Mouse (Mus musculus) thymus, postnatal 25 days (tissue): Measurements from ENCODE around the gene Kcna5.

ENCODE experiments used
- DNase-seq: peaks from one replicate; pipeline ENCODE4 v3.0.0; 2022

The Kcna5 gene

DNA sequence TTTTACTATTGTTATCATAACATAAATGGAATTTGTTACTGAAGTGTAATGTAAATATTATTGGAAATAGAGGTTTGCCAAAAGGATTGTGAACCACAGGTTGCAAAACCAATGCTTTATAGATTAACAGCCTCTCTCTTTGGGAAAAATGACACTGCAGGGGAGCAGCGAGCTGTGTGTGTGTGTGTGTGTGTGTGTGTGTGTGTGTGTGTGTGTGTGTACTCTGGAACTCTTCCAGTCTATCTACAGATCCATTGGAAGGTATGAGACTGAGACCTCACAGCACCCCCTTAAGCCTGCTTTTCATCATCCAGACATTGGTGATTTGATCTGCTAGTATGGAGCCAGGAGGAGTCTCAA is 679 bp upstream of the Kcna5 start:
- DNase-seq: no peak

DNA sequence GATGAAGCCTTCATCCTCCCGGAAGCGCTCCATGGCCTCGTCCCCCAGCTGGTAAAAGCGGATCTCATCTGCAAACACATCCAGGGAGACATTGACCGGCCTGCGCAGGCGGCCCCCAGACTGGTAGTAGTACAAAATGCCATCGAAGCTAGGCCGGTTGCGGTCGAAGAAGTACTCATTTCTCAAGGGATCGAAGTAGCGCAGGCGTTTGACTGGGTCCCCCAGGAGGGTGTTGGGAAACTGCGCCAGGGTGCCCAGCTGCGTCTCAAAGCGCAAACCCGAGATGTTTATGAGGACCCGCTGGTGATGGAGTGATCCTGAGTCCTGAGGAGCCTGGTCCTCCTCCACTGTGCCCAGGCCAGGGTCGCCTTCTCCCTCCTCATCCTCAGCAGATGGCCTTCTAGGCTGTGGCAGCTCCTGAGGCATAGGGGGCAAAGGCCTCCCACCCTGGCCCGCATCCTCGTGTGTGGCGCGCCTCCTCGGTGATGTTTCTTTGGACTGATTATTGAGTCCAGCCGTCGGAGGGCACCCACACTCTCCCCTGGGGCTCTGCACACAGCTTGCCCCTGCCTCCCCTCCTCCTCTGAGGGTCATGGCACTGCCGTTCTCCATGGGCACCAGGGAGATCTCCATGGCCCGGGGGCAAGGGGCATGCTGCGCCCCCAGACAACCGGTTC is 543 bp downstream of the Kcna5 start:
- no peak for DNase-seq

- no peak for DNase-seq
Observed at GRCm38 (mm10) chr6:126531306-126531705, 3.9 kb downstream of the Kcna5 start.

DNA sequence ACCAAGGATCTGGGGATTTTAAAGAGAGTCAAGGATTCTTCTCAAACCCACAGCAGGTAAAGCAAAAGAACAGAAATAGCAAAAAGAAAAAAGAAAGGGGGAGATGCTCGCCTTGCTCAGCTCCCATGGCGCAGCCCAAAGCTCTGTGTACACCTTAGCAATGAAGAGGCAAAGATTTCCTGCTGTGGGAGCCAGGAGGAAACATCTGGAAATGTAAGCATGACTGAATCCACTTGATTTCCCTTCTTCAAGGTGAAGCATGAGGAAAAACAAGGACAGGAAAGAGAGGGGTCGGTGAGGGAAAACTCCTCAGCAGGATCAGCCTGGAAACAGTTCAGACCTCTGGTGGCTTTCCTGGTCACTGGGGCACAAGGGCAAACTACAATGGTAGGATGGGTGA is 5.2 kb downstream of the Kcna5 start:
- no peak for DNase-seq

DNA sequence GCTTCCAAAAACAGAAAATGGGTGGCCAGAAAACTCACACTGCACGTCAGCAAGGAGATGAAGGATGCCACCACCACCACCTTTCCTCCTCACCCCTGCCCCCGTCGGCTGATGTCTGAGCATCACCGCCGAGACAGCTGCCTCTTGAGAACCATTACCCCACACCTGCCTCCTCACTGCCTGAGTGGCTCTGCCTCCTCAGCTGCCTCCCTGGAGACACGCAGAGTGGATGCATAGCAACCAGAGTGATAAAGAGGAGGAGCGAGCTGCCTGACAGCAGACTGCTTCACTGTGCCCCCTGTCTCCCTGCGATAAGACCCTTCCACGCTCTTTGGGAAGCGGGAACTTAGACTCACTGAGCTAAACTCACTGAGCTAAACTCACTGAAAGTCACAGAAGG is 20.5 kb downstream of the Kcna5 start:
- no peak for DNase-seq

- DNase-seq: no peak
Observed at GRCm38 (mm10) chr6:126513714-126514248, 21.4 kb downstream of the Kcna5 start.

- no peak for DNase-seq
Observed at GRCm38 (mm10) chr6:126513154-126513553, 22.1 kb downstream of the Kcna5 start.

GRCm38 (mm10) chr6:126508671-126509070 is 26.5 kb downstream of the Kcna5 start:
- no peak for DNase-seq

GRCm38 (mm10) chr6:126503920-126504319 is 31.3 kb downstream of the Kcna5 start:
- no peak for DNase-seq

GRCm38 (mm10) chr6:126502691-126503301 is 32.4 kb downstream of the Kcna5 start:
- no peak for DNase-seq

DNA sequence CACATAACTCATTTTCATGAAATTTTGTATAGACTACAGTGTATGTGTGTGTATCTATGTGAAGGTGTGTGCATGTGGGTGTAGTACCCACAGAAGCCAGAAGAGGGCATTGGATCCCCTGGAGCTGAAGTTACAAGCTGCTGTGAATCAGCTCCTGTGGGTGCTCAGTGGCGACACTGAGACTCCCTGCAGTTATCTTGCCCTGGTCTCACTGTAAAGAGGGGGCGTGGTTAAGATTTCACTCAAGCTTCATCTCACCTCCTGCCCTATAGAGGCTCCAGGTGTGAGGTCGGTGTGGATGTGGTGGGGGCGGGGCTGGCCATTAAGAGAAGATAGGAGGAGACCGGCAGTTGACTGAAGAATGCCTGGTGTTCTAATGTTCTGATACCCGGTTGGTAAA is 34.2 kb downstream of the Kcna5 start:
- no peak for DNase-seq

- peak; percentile 52 for DNase-seq
Observed at GRCm38 (mm10) chr6:126500088-126500487, 35.1 kb downstream of the Kcna5 start.

DNA sequence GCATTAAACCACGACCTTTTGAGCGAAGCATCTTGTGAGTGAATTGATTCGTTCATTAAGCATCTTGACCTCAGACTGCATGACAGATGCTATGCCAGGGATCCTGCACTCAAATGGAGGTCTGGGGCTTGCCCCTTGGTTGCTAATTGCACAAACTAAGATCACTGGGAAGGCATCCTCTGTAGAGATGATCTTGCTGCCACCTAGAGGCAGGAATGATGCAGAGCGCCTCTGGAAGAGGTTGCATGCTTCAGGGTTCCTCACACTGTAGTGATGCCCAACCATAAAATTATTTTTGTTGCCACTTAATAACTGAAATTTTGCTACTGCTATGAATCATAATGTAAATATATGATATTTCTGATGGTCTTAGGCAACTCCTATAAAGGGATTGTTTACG is 37.3 kb downstream of the Kcna5 start:
- no peak for DNase-seq

- DNase-seq: no peak
Observed at GRCm38 (mm10) chr6:126497173-126497839, 37.9 kb downstream of the Kcna5 start.

DNA sequence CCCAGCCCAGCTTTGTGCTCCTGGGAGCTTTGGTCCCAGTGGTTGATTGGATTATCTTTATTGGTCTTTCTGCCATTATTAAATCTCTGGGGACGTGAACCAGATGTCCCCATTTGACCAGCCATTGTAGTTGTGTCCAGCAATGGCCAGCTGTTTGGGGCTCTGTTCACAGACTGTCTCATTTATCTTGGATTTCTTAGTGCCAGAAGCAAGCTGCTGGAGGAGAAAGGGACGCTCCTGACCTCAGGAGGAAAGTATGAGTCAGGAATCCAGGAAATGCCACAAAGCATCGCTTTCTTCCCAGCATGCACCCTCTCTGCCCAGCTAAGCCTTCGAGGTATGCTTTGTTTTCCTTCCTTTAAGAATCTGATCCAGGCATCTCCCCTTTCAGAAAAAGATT is 48.1 kb downstream of the Kcna5 start:
- DNase-seq: no peak

DNA sequence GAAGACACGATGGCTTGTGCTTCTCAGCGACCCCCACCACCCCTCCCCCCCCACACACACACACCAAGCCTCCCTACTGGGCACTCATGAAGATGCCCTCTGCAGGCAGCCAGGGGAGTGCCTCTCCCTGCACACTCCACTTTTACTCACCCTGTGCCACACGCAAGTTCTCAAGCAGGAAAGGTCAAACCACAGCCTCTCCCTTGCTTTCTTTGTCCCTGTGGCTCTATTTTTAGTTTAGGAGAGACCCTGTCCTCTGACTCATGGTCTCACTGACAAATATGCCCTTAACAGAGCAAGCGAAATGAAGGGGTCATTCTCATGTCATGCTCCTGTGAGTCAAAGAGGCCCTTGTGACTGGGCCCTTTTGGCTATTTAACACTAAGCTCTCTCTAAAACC is 50.3 kb downstream of the Kcna5 start:
- DNase-seq: no peak

GRCm38 (mm10) chr6:126483264-126483867 is 51.8 kb downstream of the Kcna5 start:
- no peak for DNase-seq
